Mouse (Mus musculus): ENCODE measurements at regions not wholly inside any gene's neighbourhood (a gene's known extent, or its start where the extent isn't known, plus 50 kb on each side); places are given as distances from the start of the nearest gene placed in this dataset.

- no peak for TF ChIP-seq POLR2A (IDR thresholded peaks at IDR 0.05; ENCODE audit: extremely low read depth, insufficient read depth, low read length)
- TF ChIP-seq CTCF (IDR thresholded peaks at IDR 0.05; ENCODE audit: low read depth, low read length), result no peak
Observed at GRCm38 (mm10) chr4:25432203-25432602, 150.6 kb upstream of the Ufl1 start.
